Mouse (Mus musculus) kidney, postnatal 0 days (tissue): ENCODE data around the gene St6gal1. TPM values are rescaled to one million over a fixed set of nuclear protein-coding genes. Genes with fewer than 3 reads are reported as not detected.

Source experiments
- ATAC-seq: fragments of 200-750 bp; cut with Nextera tagmentation; replicated peaks from 2 replicates; pipeline ENCODE4 v1.8.0; 2017; ENCODE audit warnings: low read depth, moderate number of reproducible peaks, moderate TSS enrichment, moderate library complexity; ENCODE audit not compliant: low FRiP score
- DNase-seq: peaks from one replicate; pipeline ENCODE4 v3.0.0-alpha.2; 2016; ENCODE audit warnings: low spot score
- H3K27ac ChIP-seq: fragments of 300-500 bp; sonication (generic); 2 replicates; pipeline ENCODE4 v1.5.1; 2014; ENCODE audit warnings: mild to moderate bottlenecking
- H3K27me3 ChIP-seq: fragments of 300-500 bp; sonication (generic); 2 replicates; pipeline ENCODE4 v1.6.1; 2014; ENCODE audit warnings: low read length, mixed read lengths; ENCODE audit not compliant: insufficient read depth
- H3K36me3 ChIP-seq: fragments of 300-500 bp; sonication (generic); 2 replicates; pipeline ENCODE4 v1.6.1; 2014; ENCODE audit warnings: low read length, mixed read lengths; ENCODE audit not compliant: insufficient read depth
- H3K4me1 ChIP-seq: fragments of 300-500 bp; sonication (generic); replicated peaks from 2 replicates; pipeline ENCODE4 v1.6.1; 2014; ENCODE audit warnings: antibody characterized with exemption, low read length, mixed read lengths; ENCODE audit not compliant: insufficient read depth
- H3K4me2 ChIP-seq: fragments of 300-500 bp; sonication (generic); 2 replicates; pipeline ENCODE4 v1.6.1; 2014; ENCODE audit warnings: mild to moderate bottlenecking, low read length, moderate library complexity, mixed read lengths
- H3K4me3 ChIP-seq: fragments of 300-500 bp; sonication (generic); replicated peaks from 2 replicates; pipeline ENCODE4 v1.5.1; 2014; ENCODE audit warnings: low read depth, low read length
- H3K9ac ChIP-seq: fragments of 300-500 bp; sonication (generic); 2 replicates; pipeline ENCODE4 v1.6.1; 2014; ENCODE audit warnings: low read depth, low read length
- H3K9me3 ChIP-seq: fragments of 300-500 bp; sonication (generic); replicated peaks from 2 replicates; pipeline ENCODE4 v1.6.1; 2016; ENCODE audit warnings: low read length, inconsistent platforms, mixed read lengths
- CTCF ChIP-seq: IDR thresholded peaks from 2 replicates; pipeline ENCODE4 v1.5.1; 2016; ENCODE audit warnings: antibody characterized with exemption, low read depth, mild to moderate bottlenecking, moderate library complexity
- WGBS: fragments of 180-500 bp; shearing (Covaris S2); extraction: QIAGEN DNeasy Blood & Tissue Kit; methylation state at CpG from one replicate; pipeline ENCODE4 v1.1.7; 2014; 5-methylcytosine and 5-hydroxymethylcytosine counted together
- polyA plus RNA-seq: library from polyadenylated mRNA; unstranded; fragments of >200 nt; fragmentation: Nextera tagmentation; extraction: Ambion mirVana; gene quantifications from 2 replicates; pipeline ENCODE4 v1.2.1, GENCODE M21; 2015

St6gal1 gene
- polyA plus RNA-seq, 1 experiment from 2014 or later = 28.6 TPM

- Histone ChIP-seq H3K36me3 (no peaks in the 10 kb centered on the region), H3K4me3 (no peak overlapping the region), H3K4me2 (no peak overlapping the region), H3K4me1 (no peaks in the 10 kb centered on the region), H3K27ac (no peak overlapping the region), H3K27me3 (no peaks in the 10 kb centered on the region), H3K9me3 (no peaks in the 10 kb centered on the region), H3K9ac (no peak overlapping the region)
- ATAC-seq = no peak
- WGBS = 52% methylated on average over 3 of the region's 3 CpGs
- no peak for DNase-seq
- no peak for TF ChIP-seq CTCF
Measured at GRCm38 (mm10) chr16:23294236-23294635, 69.7 kb downstream of the St6gal1 start.

- no peak overlapping the region for H3K4me2 ChIP-seq
- H3K36me3 ChIP-seq = no peaks in the 10 kb centered on the region
- no peaks in the 10 kb centered on the region for H3K4me1 ChIP-seq
- no peak overlapping the region for H3K4me3 ChIP-seq
- H3K27me3 ChIP-seq = no peaks in the 10 kb centered on the region
- no peak for ATAC-seq
- no peak overlapping the region for H3K27ac ChIP-seq
- no peaks in the 10 kb centered on the region for H3K9me3 ChIP-seq
- no peak for TF ChIP-seq CTCF
- DNase-seq = no peak
- WGBS = 92% methylated on average over 6 of the region's 6 CpGs
- H3K9ac ChIP-seq = no peak overlapping the region
Measured at GRCm38 (mm10) chr16:23294747-23295146, 70.2 kb downstream of the St6gal1 start.

GRCm38 (mm10) chr16:23295720-23296119 lies 71.2 kb downstream of the St6gal1 start:
- H3K27ac ChIP-seq = no peak overlapping the region
- H3K36me3 ChIP-seq = no peaks in the 10 kb centered on the region
- no peak for DNase-seq
- H3K4me1 ChIP-seq = no peaks in the 10 kb centered on the region
- no peaks in the 10 kb centered on the region for H3K27me3 ChIP-seq
- no peak for TF ChIP-seq CTCF
- no peak for ATAC-seq
- no peak overlapping the region for H3K4me2 ChIP-seq
- 82% methylated on average over 5 of the region's 5 CpGs for WGBS
- H3K9me3 ChIP-seq = no peaks in the 10 kb centered on the region
- H3K9ac ChIP-seq = no peak overlapping the region
- no peak overlapping the region for H3K4me3 ChIP-seq

- Histone ChIP-seq H3K4me2 (no peak overlapping the region), H3K27me3 (no peaks in the 10 kb centered on the region), H3K4me3 (no peak overlapping the region), H3K9me3 (no peaks in the 10 kb centered on the region), H3K36me3 (no peaks in the 10 kb centered on the region), H3K4me1 (no peaks in the 10 kb centered on the region), H3K27ac (no peak overlapping the region), H3K9ac (no peak overlapping the region)
- no peak for ATAC-seq
- WGBS = 91% methylated on average over 3 of the region's 3 CpGs
- DNase-seq = no peak
- no peak for TF ChIP-seq CTCF
Measured at GRCm38 (mm10) chr16:23296721-23297120, 72.2 kb downstream of the St6gal1 start.

- H3K27me3 ChIP-seq = no peaks in the 10 kb centered on the region
- H3K9me3 ChIP-seq = no peaks in the 10 kb centered on the region
- no peaks in the 10 kb centered on the region for H3K36me3 ChIP-seq
- no peak for TF ChIP-seq CTCF
- no peak overlapping the region for H3K4me3 ChIP-seq
- WGBS = 90% methylated on average over 3 of the region's 3 CpGs
- H3K4me1 ChIP-seq = no peaks in the 10 kb centered on the region
- no peak overlapping the region for H3K9ac ChIP-seq
- H3K27ac ChIP-seq = no peak overlapping the region
- H3K4me2 ChIP-seq = no peak overlapping the region
- ATAC-seq (no peak), DNase-seq (no peak)
Measured at GRCm38 (mm10) chr16:23298441-23298840, 73.9 kb downstream of the St6gal1 start.

- no peak overlapping the region for H3K4me2 ChIP-seq
- ATAC-seq (no peak), DNase-seq (no peak)
- H3K9ac ChIP-seq = no peak overlapping the region
- WGBS = 94% methylated on average over 3 of the region's 3 CpGs
- no peak overlapping the region for H3K4me3 ChIP-seq
- no peaks in the 10 kb centered on the region for H3K4me1 ChIP-seq
- H3K27me3 ChIP-seq = no peaks in the 10 kb centered on the region
- no peak overlapping the region for H3K27ac ChIP-seq
- H3K9me3 ChIP-seq = no peaks in the 10 kb centered on the region
- TF ChIP-seq CTCF = no peak
- no peaks in the 10 kb centered on the region for H3K36me3 ChIP-seq
Measured at GRCm38 (mm10) chr16:23298911-23299310, 74.4 kb downstream of the St6gal1 start.
